Mouse (Mus musculus) intestine, embryonic 15.5 days (tissue): ENCODE results near the gene Edem2. TPM values are rescaled to one million over a fixed set of nuclear protein-coding genes. Genes with fewer than 3 reads are reported as not detected.

ENCODE experiments used
- ATAC-seq: fragments of 200-750 bp; cut with Nextera tagmentation; 2 replicates; pipeline ENCODE4 v1.8.0; 2017; ENCODE audit warnings: moderate TSS enrichment, moderate library complexity
- H3K27ac ChIP-seq: fragments of 300-500 bp; sonication (generic); 2 replicates; pipeline ENCODE4 v1.5.1; 2015; ENCODE audit warnings: mild to moderate bottlenecking, inconsistent platforms
- H3K27me3 ChIP-seq: fragments of 300-500 bp; sonication (generic); replicated peaks from 2 replicates; pipeline ENCODE4 v1.6.1; 2015; ENCODE audit warnings: inconsistent platforms
- H3K36me3 ChIP-seq: fragments of 300-500 bp; sonication (generic); 2 replicates; pipeline ENCODE4 v1.6.1; 2015; ENCODE audit warnings: inconsistent platforms
- H3K4me1 ChIP-seq: fragments of 300-500 bp; sonication (generic); replicated peaks from 2 replicates; pipeline ENCODE4 v1.6.1; 2015; ENCODE audit warnings: inconsistent platforms
- H3K4me2 ChIP-seq: fragments of 300-500 bp; sonication (generic); replicated peaks from 2 replicates; pipeline ENCODE4 v1.6.1; 2015; ENCODE audit warnings: mild to moderate bottlenecking, inconsistent platforms
- H3K4me3 ChIP-seq: fragments of 300-500 bp; sonication (generic); replicated peaks from 2 replicates; pipeline ENCODE4 v1.5.1; 2015; ENCODE audit warnings: inconsistent platforms
- H3K9ac ChIP-seq: fragments of 300-500 bp; sonication (generic); 2 replicates; pipeline ENCODE4 v1.6.1; 2015; ENCODE audit warnings: inconsistent platforms
- H3K9me3 ChIP-seq: fragments of 300-500 bp; sonication (generic); 2 replicates; pipeline ENCODE4 v1.6.1; 2016; ENCODE audit warnings: inconsistent platforms
- WGBS: fragments of 180-500 bp; shearing (Covaris S2); methylation state at CpG from one replicate; pipeline ENCODE4 v1.1.7; 2015; 5-methylcytosine and 5-hydroxymethylcytosine counted together
- polyA plus RNA-seq: library from polyadenylated mRNA; unstranded; fragments of >200 nt; fragmentation: Nextera tagmentation; extraction: Ambion mirVana; gene quantifications from 2 replicates; pipeline ENCODE4 v1.2.1, GENCODE M21; 2015

Gene Edem2
- 60.5 and 92.0 TPM in 2 replicates for polyA plus RNA-seq

GRCm38 (mm10) chr2:155729158-155729645 is at the start of gene Edem2:
Gene Edem2, minus strand, starts transcription at chr2:155729475.
- H3K27ac ChIP-seq: no peak within 1 kb of the TSS
- peak within 1 kb of the TSS; percentile 94 for H3K4me3 ChIP-seq
- under 1% methylated on average over 33 of the region's 33 CpGs for WGBS
- H3K4me1 ChIP-seq: peaks cover 11% of the 10 kb centered on the region; the same call in 1 of the 2 replicates
- no peaks in the 10 kb centered on the region for H3K9me3 ChIP-seq
- peak within 1 kb of the TSS; percentile 78 for H3K9ac ChIP-seq
- H3K36me3 ChIP-seq: no peaks in the 10 kb centered on the region
- H3K4me2 ChIP-seq: peak within 1 kb of the TSS; percentile 83
- ATAC-seq: peak; percentile 95
- no peaks in the 10 kb centered on the region for H3K27me3 ChIP-seq

DNA sequence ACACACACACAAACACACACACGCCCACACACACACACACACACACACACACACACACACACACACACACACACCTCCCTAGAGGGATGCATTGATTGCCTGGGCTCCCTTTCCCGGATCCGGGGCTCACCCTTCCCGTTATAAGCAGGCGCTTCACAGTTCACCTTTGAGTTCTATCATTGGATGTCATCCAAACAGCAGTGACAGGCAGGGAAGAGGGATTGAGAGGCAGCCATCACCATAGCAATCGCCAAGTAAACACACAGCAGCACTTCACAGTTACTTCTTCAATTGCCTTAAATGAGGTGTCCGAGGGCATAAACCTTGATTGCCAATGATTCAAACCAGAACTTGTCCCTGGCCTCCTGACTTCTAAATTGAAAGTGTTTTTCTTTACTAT is 49.8 kb upstream of the Edem2 start:
- H3K9me3 ChIP-seq: no peaks in the 10 kb centered on the region
- H3K27me3 ChIP-seq: peaks cover 27% of the 10 kb centered on the region
- no peak overlapping the region for H3K4me2 ChIP-seq
- WGBS: 39% methylated on average over 7 of the region's 7 CpGs
- no peak for ATAC-seq
- no peaks in the 10 kb centered on the region for H3K36me3 ChIP-seq
- H3K9ac ChIP-seq: no peak overlapping the region
- no peak overlapping the region for H3K4me3 ChIP-seq
- H3K4me1 ChIP-seq: peaks cover 5% of the 10 kb centered on the region
- H3K27ac ChIP-seq: no peak overlapping the region

GRCm38 (mm10) chr2:155778004-155778403 is 48.7 kb upstream of the Edem2 start:
- Histone ChIP-seq H3K9ac (no peak overlapping the region), H3K27me3 (peaks cover 27% of the 10 kb centered on the region), H3K27ac (no peak overlapping the region), H3K4me2 (no peak overlapping the region), H3K9me3 (no peaks in the 10 kb centered on the region), H3K36me3 (no peaks in the 10 kb centered on the region), H3K4me1 (peaks cover 5% of the 10 kb centered on the region), H3K4me3 (no peak overlapping the region)
- 72% methylated on average over 6 of the region's 6 CpGs for WGBS
- ATAC-seq: no peak

GRCm38 (mm10) chr2:155777688-155777985 is 48.4 kb upstream of the Edem2 start:
- Histone ChIP-seq H3K9me3 (no peaks in the 10 kb centered on the region), H3K4me3 (no peak overlapping the region), H3K27ac (no peak overlapping the region), H3K4me1 (peaks cover 5% of the 10 kb centered on the region), H3K36me3 (no peaks in the 10 kb centered on the region), H3K9ac (no peak overlapping the region), H3K27me3 (peaks cover 27% of the 10 kb centered on the region), H3K4me2 (no peak overlapping the region)
- 75% methylated on average over 4 of the region's 4 CpGs for WGBS
- ATAC-seq: no peak

DNA sequence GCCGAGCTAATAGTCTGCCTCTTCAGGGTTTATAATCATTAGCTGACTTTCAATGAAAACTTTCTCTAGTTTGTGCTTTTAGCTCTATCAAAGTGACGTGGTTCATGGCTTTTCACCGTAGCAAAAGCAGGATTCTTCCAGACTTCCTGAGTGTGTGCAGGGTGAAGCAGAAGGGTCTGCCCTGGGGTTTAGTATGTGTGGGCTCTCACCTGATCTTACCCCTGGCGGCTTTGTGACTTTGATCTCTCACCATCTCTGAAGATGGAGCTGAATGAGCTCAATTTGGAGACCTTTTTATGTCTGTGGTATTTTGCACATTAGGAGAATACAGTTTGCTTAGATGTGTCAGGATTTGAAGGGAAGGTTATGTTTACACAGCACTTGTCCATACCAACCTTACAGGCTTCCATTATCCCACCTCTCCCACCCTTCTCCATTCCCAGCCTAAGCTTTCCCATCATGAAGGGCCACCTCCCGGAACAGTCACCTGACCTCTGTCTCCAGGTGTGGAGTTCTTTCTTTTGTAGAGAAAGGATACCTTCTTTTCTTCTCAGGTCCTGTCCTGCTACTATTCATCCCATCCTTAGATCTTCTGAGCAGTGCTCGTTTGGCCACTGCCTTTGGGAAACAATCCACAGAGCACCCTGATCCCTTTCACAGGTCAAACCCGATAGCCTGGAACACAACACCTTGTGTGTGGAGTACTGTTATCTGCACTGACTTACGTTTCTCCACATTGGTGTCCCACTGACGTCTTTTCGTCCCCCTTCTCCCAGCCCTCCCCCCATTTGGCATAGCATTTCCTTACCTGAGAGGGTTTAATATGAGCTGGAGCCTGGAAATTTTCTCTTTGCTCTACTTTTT is 47.8 kb upstream of the Edem2 start:
- peaks cover 27% of the 10 kb centered on the region for H3K27me3 ChIP-seq
- no peak for ATAC-seq
- WGBS: 61% methylated on average over 10 of the region's 10 CpGs

GRCm38 (mm10) chr2:155775685-155776263 is 46.5 kb upstream of the Edem2 start:
- H3K4me2 ChIP-seq: peak overlapping the region; percentile 97
- H3K9me3 ChIP-seq: no peaks in the 10 kb centered on the region
- peak overlapping the region; percentile 55 for H3K4me3 ChIP-seq
- no peak overlapping the region for H3K27ac ChIP-seq
- 1% methylated on average over 41 of the region's 44 CpGs for WGBS
- H3K9ac ChIP-seq: 0 out of 2 replicates have a peak overlapping the region, but pooled peaks have one; percentile 5
- H3K36me3 ChIP-seq: no peaks in the 10 kb centered on the region
- H3K4me1 ChIP-seq: peaks cover 5% of the 10 kb centered on the region
- peaks cover 27% of the 10 kb centered on the region for H3K27me3 ChIP-seq
- ATAC-seq: peak; percentile 89

More for the DNA sequence above, 47.8 kb upstream of the Edem2 start:
- Histone ChIP-seq H3K9ac (no peak overlapping the region), H3K36me3 (no peaks in the 10 kb centered on the region), H3K4me1 (peaks cover 5% of the 10 kb centered on the region), H3K4me3 (no peak overlapping the region), H3K4me2 (no peak overlapping the region), H3K9me3 (no peaks in the 10 kb centered on the region), H3K27ac (no peak overlapping the region)

GRCm38 (mm10) chr2:155774927-155775684 is 45.8 kb upstream of the Edem2 start, which contains the start of gene Mmp24:
Gene Mmp24, plus strand, starts transcription at chr2:155775342.
- Histone ChIP-seq H3K4me2 (peak within 1 kb of the TSS; percentile 97), H3K4me3 (peak within 1 kb of the TSS; percentile 55), H3K27me3 (peaks cover 27% of the 10 kb centered on the region), H3K9ac (0 out of 2 replicates have a peak within 1 kb of the TSS, but pooled peaks have one; percentile 5), H3K27ac (no peak within 1 kb of the TSS), H3K36me3 (no peaks in the 10 kb centered on the region), H3K9me3 (no peaks in the 10 kb centered on the region), H3K4me1 (peaks cover 5% of the 10 kb centered on the region)
- WGBS: 3% methylated on average over 63 of the region's 100 CpGs
- peak; percentile 71 for ATAC-seq

GRCm38 (mm10) chr2:155774261-155774926 is 45.1 kb upstream of the Edem2 start:
- H3K9ac ChIP-seq: no peak overlapping the region
- peaks cover 27% of the 10 kb centered on the region for H3K27me3 ChIP-seq
- H3K4me1 ChIP-seq: peaks cover 5% of the 10 kb centered on the region
- no peaks in the 10 kb centered on the region for H3K36me3 ChIP-seq
- WGBS: 49% methylated on average over 11 of the region's 11 CpGs
- peak overlapping the region; percentile 97 for H3K4me2 ChIP-seq
- H3K27ac ChIP-seq: no peak overlapping the region
- peak overlapping the region; percentile 55 for H3K4me3 ChIP-seq
- no peak for ATAC-seq
- no peaks in the 10 kb centered on the region for H3K9me3 ChIP-seq

DNA sequence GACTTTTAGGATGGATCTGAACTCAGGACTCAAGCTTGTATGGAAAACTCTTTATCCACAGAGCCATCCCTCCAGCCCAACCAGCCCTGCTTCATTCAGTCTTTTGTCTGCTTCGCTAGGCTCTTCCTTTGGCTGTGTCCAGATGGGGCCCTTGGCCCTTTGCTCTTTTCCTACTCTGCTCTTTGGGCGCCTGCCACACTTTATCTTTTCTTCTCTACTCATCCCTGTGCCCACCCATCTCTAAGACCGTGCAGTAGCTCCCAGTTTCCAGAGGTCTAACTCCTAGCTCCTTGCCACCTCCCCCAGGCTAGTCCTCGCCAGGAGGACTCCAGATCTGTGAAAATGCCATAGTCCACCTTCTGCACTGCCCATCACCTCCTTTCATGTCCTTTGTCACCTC is 44.4 kb upstream of the Edem2 start:
- peaks cover 5% of the 10 kb centered on the region for H3K4me1 ChIP-seq
- H3K36me3 ChIP-seq: no peaks in the 10 kb centered on the region
- no peak overlapping the region for H3K4me2 ChIP-seq
- H3K4me3 ChIP-seq: no peak overlapping the region
- no peak overlapping the region for H3K27ac ChIP-seq
- peaks cover 27% of the 10 kb centered on the region for H3K27me3 ChIP-seq
- no peak for ATAC-seq
- WGBS: 65% methylated on average over 4 of the region's 4 CpGs
- no peak overlapping the region for H3K9ac ChIP-seq
- no peaks in the 10 kb centered on the region for H3K9me3 ChIP-seq

DNA sequence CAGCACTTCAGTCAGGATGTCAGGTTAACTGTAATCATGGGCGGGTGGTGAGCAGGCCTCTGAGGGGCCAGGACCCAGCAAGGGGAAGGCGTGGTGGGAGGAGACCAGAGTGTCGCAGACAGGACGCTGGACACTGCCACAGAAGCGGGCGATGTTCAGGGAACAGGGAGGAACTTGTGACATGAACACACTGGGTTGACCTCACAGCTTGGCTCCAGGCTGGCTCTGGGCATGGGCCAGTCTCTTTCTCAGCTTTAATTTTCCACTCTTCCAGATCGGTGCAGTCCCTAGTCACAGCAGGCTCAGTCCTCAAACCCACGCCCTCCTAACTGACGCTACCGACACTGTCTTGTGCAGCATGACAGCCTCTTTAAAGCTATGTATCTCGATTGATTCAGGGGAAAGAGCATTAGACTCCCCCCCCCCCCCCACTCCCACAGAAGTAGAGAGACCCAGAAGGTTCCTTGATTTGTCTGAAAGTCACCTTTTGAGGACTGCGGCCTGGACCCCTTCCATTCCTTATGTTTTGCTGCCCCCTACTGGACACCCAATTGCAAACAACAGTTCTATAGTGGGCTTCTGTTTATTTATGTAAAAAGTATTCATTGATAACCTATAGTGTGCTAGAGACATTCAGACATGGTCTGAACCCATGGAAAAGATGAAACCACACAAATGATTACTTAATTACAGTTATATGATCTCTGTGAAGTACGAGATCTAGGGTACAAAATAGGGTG is 35.6 kb upstream of the Edem2 start:
- H3K4me3 ChIP-seq: no peak overlapping the region
- no peaks in the 10 kb centered on the region for H3K9me3 ChIP-seq
- 55% methylated on average over 13 of the region's 13 CpGs for WGBS
- no peak overlapping the region for H3K4me2 ChIP-seq
- no peak overlapping the region for H3K27ac ChIP-seq
- ATAC-seq: 0 out of 2 replicates have a peak, but pooled peaks have one; percentile 43
- H3K27me3 ChIP-seq: 0 out of 2 replicates have a peak, but pooled peaks cover 5% of the 10 kb centered on the region
- H3K36me3 ChIP-seq: no peaks in the 10 kb centered on the region
- no peak overlapping the region for H3K9ac ChIP-seq
- no peaks in the 10 kb centered on the region for H3K4me1 ChIP-seq

DNA sequence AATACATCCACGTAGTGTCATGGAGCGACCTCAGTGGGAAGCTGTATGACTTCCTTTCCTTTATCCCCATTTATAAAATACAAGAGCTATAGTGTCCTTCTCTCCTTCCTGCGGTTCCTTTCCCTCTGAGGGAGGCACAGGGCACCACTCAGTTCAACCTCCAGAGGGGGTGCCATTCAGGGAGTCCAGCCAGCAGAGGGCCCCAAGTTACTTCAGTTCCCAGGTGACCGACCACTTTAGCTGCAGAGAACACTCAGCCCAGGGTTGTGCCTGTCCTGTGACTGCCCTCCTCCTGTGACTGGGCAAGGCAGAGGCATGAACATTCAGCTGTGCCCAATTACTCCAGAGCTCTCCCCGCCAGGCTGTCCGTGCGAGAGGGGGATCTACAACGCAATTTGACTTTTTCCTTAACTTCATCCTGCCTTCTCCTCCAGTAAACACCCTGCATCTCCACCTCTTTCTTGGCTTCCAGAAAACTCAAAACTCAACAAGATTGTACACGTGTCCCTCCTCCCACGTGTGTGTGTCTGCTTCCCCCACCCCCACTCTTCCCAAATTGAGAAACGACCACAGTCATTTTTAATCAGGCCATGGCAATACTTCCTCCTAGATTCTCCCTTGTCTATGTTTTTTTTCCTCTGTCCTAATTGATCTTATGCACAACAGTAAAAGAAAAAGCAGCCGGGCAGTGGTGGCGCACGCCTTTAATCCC is 27.7 kb upstream of the Edem2 start:
- WGBS: 59% methylated on average over 14 of the region's 14 CpGs
- no peaks in the 10 kb centered on the region for H3K9me3 ChIP-seq
- H3K4me1 ChIP-seq: no peaks in the 10 kb centered on the region
- no peak overlapping the region for H3K4me3 ChIP-seq
- no peak overlapping the region for H3K4me2 ChIP-seq
- no peak overlapping the region for H3K9ac ChIP-seq
- no peaks in the 10 kb centered on the region for H3K36me3 ChIP-seq
- H3K27me3 ChIP-seq: 0 out of 2 replicates have a peak, but pooled peaks cover 2% of the 10 kb centered on the region
- no peak for ATAC-seq
- no peak overlapping the region for H3K27ac ChIP-seq
